Mouse (Mus musculus): ENCODE measurements around the gene Gng10.

DNA sequence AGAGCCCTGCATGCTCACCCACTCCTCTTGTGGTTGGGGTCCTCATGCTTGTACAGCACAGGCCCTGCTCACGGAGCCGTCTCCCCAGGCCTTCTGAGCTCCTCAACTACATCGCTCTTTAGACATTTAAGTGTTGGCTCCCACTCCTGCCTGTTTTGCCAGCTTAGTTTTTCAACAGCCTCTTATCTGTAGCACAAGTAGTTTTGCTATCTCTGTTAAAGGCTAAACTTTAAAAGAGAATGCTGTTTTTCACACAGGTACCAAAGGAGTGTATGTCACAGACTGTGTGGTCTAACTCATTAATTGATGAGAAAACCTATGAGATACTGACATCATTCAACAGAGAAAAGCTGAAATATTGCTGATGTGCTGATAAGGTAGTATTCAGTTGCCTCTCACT lies 23.4 kb upstream of the Gng10 start:
- TF ChIP-seq CTCF (conservative IDR thresholded peaks at IDR 0.05; ENCODE audit: low read length) (no peak), POU5F1 (IDR thresholded peaks at IDR 0.05; ENCODE audit: borderline replicate concordance, low read length) (no peak), NANOG (IDR thresholded peaks at IDR 0.05; ENCODE audit: borderline replicate concordance, low read length) (no peak)
